Mouse (Mus musculus) forebrain, embryonic 15.5 days (tissue): ENCODE measurements around the gene A230072I06Rik. TPM values are rescaled to one million over a fixed set of nuclear protein-coding genes. Genes with fewer than 3 reads are reported as not detected.
A peak's percentile ranks its signal among the peaks of the same experiment; 100 is the strongest.

Experiments
- ATAC-seq: fragments of 200-750 bp; cut with Nextera tagmentation; replicated peaks from 2 replicates; pipeline ENCODE4 v1.8.0; 2017; ENCODE audit warnings: mild to moderate bottlenecking, moderate TSS enrichment, moderate library complexity
- H3K27ac ChIP-seq: fragments of 300-500 bp; sonication (generic); replicated peaks from 2 replicates; pipeline ENCODE4 v1.5.1; 2015; ENCODE audit warnings: mild to moderate bottlenecking, inconsistent platforms
- H3K27me3 ChIP-seq: fragments of 300-500 bp; sonication (generic); 2 replicates; pipeline ENCODE4 v1.6.1; 2015; ENCODE audit warnings: inconsistent platforms
- H3K36me3 ChIP-seq: fragments of 300-500 bp; sonication (generic); 2 replicates; pipeline ENCODE4 v1.6.1; 2015; ENCODE audit warnings: mild to moderate bottlenecking, inconsistent platforms
- H3K4me1 ChIP-seq: fragments of 300-500 bp; sonication (generic); 2 replicates; pipeline ENCODE4 v1.6.1; 2015; ENCODE audit warnings: inconsistent platforms
- H3K4me2 ChIP-seq: fragments of 300-500 bp; sonication (generic); replicated peaks from 2 replicates; pipeline ENCODE4 v1.6.1; 2015; ENCODE audit warnings: mild to moderate bottlenecking, inconsistent platforms
- H3K4me3 ChIP-seq: fragments of 300-500 bp; sonication (generic); 2 replicates; pipeline ENCODE4 v1.5.1; 2015; ENCODE audit warnings: mild to moderate bottlenecking, inconsistent platforms
- H3K9ac ChIP-seq: fragments of 300-500 bp; sonication (generic); replicated peaks from 2 replicates; pipeline ENCODE4 v1.6.1; 2015; ENCODE audit warnings: mild to moderate bottlenecking, inconsistent platforms
- H3K9me3 ChIP-seq: fragments of 300-500 bp; sonication (generic); 2 replicates; pipeline ENCODE4 v1.6.1; 2016; ENCODE audit warnings: inconsistent platforms
- WGBS: fragments of 180-500 bp; shearing (Covaris S2); methylation state at CpG from one replicate; pipeline ENCODE4 v1.1.7; 2015; ENCODE audit warnings: mixed read lengths; 5-methylcytosine and 5-hydroxymethylcytosine counted together
- polyA plus RNA-seq: library from polyadenylated mRNA; unstranded; fragments of >200 nt; fragmentation: Nextera tagmentation; extraction: Ambion mirVana; gene quantifications from 2 replicates; pipeline ENCODE4 v1.2.1, GENCODE M21; 2015

The A230072I06Rik gene
- polyA plus RNA-seq, 1 experiment from 2014 or later: 0.45 TPM

DNA sequence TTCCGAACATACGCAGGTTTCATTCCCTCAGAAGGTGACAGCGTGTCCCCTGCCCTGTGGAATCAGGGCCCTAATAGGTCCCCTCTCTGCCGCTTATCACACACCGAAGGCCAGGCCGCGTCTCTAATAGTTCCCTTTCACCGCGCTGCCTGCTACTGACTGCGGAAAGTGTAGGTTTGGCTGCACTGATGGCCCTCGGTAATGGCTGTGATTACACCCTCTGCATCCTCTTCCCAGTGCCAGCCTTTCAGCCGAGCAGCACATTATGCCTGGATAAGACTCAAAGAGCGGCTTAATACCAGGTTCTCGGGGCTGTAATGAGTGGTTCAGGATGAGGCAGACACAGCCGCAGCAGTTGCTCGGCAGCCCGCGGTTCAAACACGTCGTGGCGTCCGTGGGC is 3.5 kb downstream of the A230072I06Rik start:
- peak overlapping the region; percentile 49 for H3K27ac ChIP-seq
- no peaks in the 10 kb centered on the region for H3K9me3 ChIP-seq
- no peak overlapping the region for H3K9ac ChIP-seq
- H3K4me1 ChIP-seq: peaks cover 35% of the 10 kb centered on the region
- no peaks in the 10 kb centered on the region for H3K36me3 ChIP-seq
- H3K27me3 ChIP-seq: no peaks in the 10 kb centered on the region
- H3K4me3 ChIP-seq: no peak overlapping the region
- 41% methylated on average over 22 of the region's 22 CpGs for WGBS
- no peak overlapping the region for H3K4me2 ChIP-seq
- peak; percentile 68 for ATAC-seq

DNA sequence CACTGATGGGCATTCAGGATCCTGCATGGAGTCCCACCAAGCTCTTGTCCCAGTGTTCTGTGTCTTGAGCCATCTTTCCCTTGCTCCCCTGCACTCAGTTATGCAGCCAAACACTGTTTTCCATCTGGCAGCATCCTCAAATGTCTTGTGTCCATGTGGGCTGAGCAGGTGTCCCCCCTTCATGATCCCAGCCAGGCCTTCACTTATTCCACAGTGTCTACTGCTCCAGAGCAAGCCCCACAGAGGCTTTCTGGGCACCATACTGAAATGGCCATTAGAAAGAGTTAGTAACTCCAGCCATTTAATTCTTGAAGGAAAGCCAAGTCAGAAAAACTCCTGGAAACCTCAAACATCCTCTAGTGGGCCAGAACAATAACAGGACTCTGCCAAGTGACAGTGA is 11.9 kb downstream of the A230072I06Rik start:
- H3K4me2 ChIP-seq: no peak overlapping the region
- no peaks in the 10 kb centered on the region for H3K27me3 ChIP-seq
- no peak overlapping the region for H3K4me3 ChIP-seq
- no peak overlapping the region for H3K9ac ChIP-seq
- no peak for ATAC-seq
- 0 out of 2 replicates have a peak, but pooled peaks cover 6% of the 10 kb centered on the region for H3K4me1 ChIP-seq
- no peaks in the 10 kb centered on the region for H3K9me3 ChIP-seq
- H3K27ac ChIP-seq: no peak overlapping the region
- H3K36me3 ChIP-seq: no peaks in the 10 kb centered on the region

DNA sequence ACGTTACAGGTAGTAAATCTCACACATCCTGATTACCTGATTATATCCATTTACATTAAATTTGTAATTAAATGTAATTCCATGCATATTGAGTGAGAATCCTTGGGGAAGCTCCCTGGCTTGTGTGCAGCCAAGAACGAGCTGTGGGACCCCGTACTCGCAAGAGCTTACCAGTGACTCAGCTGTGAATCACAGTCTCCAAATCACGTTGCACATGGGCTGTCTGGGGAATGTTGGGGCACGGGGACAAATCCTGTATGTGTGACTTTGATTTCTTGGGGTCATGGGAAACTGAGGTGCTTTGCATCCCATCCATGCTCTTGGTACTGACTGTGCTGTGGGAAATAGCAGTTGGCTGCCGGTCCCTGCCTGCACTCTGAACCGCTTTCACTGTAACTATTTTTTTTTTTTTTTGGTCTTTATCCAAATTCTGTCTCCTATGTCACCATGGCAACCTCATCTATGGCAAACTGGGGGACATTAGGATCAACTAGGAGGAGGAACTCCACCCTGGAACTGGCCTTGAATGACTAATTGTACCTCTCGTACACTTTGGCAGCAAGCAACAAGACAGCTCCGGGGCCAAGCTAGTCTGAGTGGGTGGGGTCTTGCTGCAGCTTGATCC is 19.8 kb downstream of the A230072I06Rik start:
- peaks cover 34% of the 10 kb centered on the region for H3K4me1 ChIP-seq
- H3K4me3 ChIP-seq: no peak overlapping the region
- H3K27ac ChIP-seq: no peak overlapping the region
- peak; percentile 46; the same call in 1 of the 2 replicates for ATAC-seq
- 23% methylated on average over 10 of the region's 10 CpGs for WGBS
- H3K27me3 ChIP-seq: no peaks in the 10 kb centered on the region
- H3K36me3 ChIP-seq: no peaks in the 10 kb centered on the region
- H3K9ac ChIP-seq: no peak overlapping the region
- H3K9me3 ChIP-seq: no peaks in the 10 kb centered on the region
- no peak overlapping the region for H3K4me2 ChIP-seq

DNA sequence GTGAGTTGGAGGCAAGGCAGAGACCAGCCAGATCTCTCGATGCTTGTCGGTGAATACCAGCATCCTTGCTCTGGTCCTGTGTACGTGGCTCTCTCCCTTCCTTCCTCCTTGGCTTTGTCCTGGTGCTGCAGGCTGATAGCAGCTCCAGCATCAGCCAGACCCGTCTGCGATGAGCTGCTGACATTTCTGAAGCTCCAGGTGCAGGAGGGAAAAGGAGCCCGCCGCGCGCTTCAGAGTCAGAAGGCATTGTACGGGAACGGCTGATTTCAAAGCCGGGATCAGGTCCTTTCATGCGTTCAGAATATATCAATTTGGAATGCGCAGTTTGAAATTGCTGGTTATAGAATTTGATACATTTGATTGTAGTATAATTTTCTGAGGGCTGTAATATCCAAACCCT is 23.4 kb downstream of the A230072I06Rik start:
- H3K36me3 ChIP-seq: no peaks in the 10 kb centered on the region
- peak overlapping the region; percentile 46 for H3K27ac ChIP-seq
- peaks cover 28% of the 10 kb centered on the region for H3K4me1 ChIP-seq
- H3K9ac ChIP-seq: no peak overlapping the region
- no peak overlapping the region for H3K4me3 ChIP-seq
- no peaks in the 10 kb centered on the region for H3K9me3 ChIP-seq
- no peak overlapping the region for H3K4me2 ChIP-seq
- no peaks in the 10 kb centered on the region for H3K27me3 ChIP-seq
- no peak for ATAC-seq
- 44% methylated on average over 14 of the region's 14 CpGs for WGBS

DNA sequence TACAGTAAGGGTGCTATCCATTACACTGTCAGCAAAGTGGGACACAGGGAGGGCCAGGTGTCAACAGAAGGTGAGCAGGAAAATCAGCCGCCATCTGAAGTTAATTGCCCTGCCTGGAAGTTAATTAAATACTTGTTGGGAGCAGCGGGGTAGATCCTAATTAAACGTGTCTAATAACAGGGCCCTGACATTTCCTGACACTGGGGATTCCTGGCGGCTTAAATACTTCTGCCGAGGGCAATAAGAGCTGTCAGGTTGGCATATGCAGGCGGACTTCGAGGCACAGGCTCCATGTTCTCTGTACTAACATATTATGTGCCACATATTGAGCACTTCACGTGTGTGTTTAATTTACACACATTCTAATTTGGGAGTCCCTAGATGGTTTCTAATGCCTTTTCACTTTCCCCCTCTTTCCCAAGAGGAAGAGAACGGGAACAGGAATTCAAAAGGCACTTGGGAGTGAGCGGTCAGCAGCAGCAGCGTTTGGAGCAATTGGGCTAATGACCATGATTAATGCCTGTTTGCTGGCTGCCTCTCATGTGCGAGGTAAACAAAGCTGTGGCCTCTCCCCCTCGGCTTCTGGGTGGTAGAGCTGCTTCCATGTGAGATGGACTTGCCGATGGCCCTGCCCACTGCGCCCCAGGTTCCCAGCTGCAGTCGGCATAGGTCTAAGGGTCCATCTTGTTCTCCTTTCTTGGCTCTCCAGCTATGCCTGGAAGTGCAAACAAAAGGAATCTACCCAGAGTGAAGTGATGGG is 34.5 kb downstream of the A230072I06Rik start:
- Histone ChIP-seq H3K27me3 (no peaks in the 10 kb centered on the region; the same call in 1 of the 2 replicates), H3K4me1 (peaks cover 30% of the 10 kb centered on the region), H3K27ac (no peak overlapping the region), H3K4me3 (no peak overlapping the region), H3K4me2 (no peak overlapping the region), H3K9ac (no peak overlapping the region), H3K9me3 (no peaks in the 10 kb centered on the region), H3K36me3 (no peaks in the 10 kb centered on the region)
- ATAC-seq: no peak
- WGBS: 19% methylated on average over 16 of the region's 16 CpGs

DNA sequence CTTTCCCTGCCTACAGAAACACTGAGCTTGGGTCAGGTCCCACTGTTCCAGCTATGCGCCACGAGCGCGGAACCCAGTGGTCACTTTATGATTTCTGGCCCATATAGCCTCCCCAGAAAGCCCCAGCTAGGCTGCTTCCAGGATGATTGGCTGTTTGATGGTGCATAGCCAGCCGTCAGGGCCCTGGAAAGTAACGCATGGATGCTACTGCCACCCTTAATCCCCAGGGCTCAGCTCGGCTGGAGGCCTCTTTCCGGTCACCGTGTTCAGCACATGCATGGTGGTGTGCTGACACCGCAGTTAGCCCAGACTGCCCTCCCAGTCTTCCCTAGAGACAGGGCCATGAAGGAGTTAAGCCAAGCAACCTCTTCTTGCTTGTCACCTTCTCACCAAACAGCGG is 35.6 kb downstream of the A230072I06Rik start:
- Histone ChIP-seq H3K4me2 (no peak overlapping the region), H3K4me1 (peaks cover 33% of the 10 kb centered on the region), H3K36me3 (no peaks in the 10 kb centered on the region), H3K27ac (no peak overlapping the region), H3K27me3 (no peaks in the 10 kb centered on the region; the same call in 1 of the 2 replicates), H3K9me3 (no peaks in the 10 kb centered on the region), H3K4me3 (no peak overlapping the region), H3K9ac (no peak overlapping the region)
- no peak for ATAC-seq
- 51% methylated on average over 11 of the region's 11 CpGs for WGBS

DNA sequence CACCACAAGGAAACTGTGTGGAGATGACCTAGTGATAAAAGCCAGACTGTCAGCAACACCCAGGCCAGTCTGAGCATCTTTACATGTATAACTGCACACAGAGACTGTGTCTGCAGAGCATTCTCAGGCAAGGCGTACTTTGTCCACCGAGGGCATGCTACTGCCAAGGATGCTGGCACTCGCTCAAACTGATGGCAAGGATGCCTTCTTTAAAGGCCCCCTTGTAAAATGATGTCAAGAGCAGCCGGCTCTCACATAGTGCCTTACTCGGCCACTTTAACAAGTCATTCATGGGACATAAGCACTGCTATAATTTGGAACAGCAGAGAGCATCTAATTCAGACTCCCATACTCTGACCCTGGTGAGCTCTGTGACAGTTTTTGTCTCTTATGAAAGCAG is 36.6 kb downstream of the A230072I06Rik start:
- no peak overlapping the region for H3K4me3 ChIP-seq
- no peak for ATAC-seq
- no peak overlapping the region for H3K9ac ChIP-seq
- H3K36me3 ChIP-seq: no peaks in the 10 kb centered on the region
- H3K4me2 ChIP-seq: no peak overlapping the region
- H3K4me1 ChIP-seq: peaks cover 42% of the 10 kb centered on the region
- H3K9me3 ChIP-seq: no peaks in the 10 kb centered on the region
- 17% methylated on average over 5 of the region's 5 CpGs for WGBS
- no peaks in the 10 kb centered on the region; the same call in 1 of the 2 replicates for H3K27me3 ChIP-seq
- H3K27ac ChIP-seq: no peak overlapping the region

DNA sequence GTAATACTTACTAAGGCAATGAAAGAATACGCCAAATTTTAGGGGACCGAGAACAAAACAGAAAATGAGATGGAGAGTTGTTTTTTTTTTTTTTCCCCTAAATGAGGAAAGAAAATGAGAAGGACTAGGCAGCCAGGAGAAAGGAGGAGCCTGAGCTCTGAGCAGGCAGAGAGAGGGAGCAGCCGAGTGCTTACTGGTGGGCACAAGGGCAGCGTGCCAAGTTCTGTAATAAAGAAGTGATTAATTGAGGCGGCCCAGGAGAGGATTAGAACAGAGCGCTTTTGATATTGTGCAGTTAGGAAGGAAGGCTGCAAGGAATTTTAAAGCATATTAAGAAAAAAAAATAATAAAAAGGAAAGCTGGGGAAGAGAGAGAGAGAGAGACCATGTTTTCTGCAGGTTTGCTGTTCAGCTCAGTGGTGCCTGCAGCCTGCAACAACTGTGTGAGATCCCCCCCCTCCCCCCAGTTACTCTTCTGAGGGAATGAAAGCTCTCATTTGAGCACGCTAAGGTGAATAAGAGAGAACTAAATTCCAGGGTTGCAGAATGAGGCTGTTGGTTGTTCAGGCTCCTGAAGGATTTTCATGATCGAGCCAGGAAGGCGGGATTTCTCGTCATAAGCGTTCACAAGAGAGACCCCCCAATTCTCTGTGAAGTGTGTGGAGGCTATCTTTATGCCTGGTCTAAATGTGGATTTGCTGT is 41.3 kb downstream of the A230072I06Rik start:
- WGBS: 9% methylated on average over 11 of the region's 11 CpGs
- peaks cover 65% of the 10 kb centered on the region for H3K4me1 ChIP-seq
- H3K27me3 ChIP-seq: peaks cover 6% of the 10 kb centered on the region; the same call in 1 of the 2 replicates
- ATAC-seq: peak; percentile 82
- H3K4me2 ChIP-seq: peak overlapping the region; percentile 19; the same call in 1 of the 2 replicates
- no peaks in the 10 kb centered on the region for H3K9me3 ChIP-seq
- H3K36me3 ChIP-seq: no peaks in the 10 kb centered on the region
- H3K9ac ChIP-seq: no peak overlapping the region
- peak overlapping the region; percentile 77 for H3K27ac ChIP-seq
- H3K4me3 ChIP-seq: no peak overlapping the region

DNA sequence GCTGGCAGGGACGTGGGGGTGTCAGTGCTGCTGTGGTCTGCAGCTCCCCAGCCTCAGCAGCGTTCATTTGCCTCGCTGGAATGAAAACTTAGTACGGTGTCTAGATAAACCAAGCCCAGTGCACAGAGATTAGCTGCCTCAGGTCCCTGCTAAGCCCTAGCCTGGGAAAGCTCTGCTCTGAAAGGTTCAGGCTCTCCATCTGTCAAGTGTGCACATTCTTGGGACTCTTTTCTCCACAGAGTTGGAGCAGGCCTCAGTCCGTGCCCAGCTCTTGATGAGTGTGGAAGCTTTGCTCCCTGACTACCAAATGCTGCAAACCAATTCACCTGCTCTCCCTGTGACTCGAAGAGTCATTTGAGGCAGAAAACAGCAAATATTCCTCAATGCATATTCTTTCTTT is 43.5 kb downstream of the A230072I06Rik start:
- Histone ChIP-seq H3K4me1 (peaks cover 70% of the 10 kb centered on the region), H3K27ac (peak overlapping the region; percentile 86; the same call in 1 of the 2 replicates), H3K27me3 (0 out of 2 replicates have a peak, but pooled peaks cover 6% of the 10 kb centered on the region), H3K36me3 (no peaks in the 10 kb centered on the region), H3K4me2 (no peak overlapping the region), H3K4me3 (no peak overlapping the region), H3K9ac (no peak overlapping the region), H3K9me3 (no peaks in the 10 kb centered on the region)
- no peak for ATAC-seq
- 59% methylated on average over 6 of the region's 6 CpGs for WGBS

DNA sequence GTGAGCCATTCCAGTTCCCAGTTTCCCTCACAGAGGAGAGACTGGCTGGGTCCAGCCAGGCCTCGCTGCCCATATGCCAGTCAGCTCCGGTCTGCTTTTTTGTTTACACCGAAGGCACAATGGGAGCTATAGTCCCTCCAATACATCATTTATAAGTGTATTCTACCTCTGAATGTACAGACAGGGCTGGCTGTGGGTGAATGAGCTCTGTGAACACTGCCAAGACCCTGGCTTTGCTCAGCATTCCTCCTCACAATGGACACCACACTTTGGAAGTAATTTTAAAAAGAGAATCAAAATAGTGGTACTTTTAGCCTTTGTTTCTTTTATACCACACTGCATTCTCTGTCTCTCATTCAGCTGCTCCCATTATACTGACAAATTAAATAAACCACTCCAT is 44.6 kb downstream of the A230072I06Rik start:
- no peak overlapping the region; the same call in 1 of the 2 replicates for H3K9ac ChIP-seq
- H3K4me3 ChIP-seq: 0 out of 2 replicates have a peak overlapping the region, but pooled peaks have one; percentile 20
- no peaks in the 10 kb centered on the region for H3K36me3 ChIP-seq
- peaks cover 82% of the 10 kb centered on the region for H3K4me1 ChIP-seq
- H3K27ac ChIP-seq: peak overlapping the region; percentile 86; the same call in 1 of the 2 replicates
- H3K9me3 ChIP-seq: no peaks in the 10 kb centered on the region
- H3K4me2 ChIP-seq: no peak overlapping the region
- 7% methylated on average over 3 of the region's 3 CpGs for WGBS
- ATAC-seq: peak; percentile 42
- 0 out of 2 replicates have a peak, but pooled peaks cover 6% of the 10 kb centered on the region for H3K27me3 ChIP-seq

DNA sequence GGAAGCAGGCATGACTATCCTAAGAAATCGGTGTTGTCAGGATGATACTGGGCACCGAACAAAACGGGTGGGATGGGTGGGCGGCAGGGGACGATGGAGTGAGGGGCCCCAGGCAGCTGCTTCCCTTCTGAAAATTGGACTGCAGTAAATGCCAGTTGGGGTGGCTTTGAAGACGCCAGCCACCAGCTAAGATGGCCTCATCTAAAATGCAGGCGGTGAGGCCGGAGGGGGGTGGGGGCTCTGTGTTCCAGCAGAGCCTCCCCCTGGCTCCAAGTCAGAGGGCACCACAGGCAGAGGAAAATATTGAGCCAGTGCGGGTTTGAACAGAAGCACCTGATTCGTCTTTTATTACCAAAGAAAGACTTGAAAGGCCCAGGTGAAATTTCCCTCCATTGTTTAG is 45.9 kb downstream of the A230072I06Rik start:
- Histone ChIP-seq H3K4me1 (peaks cover 81% of the 10 kb centered on the region), H3K4me3 (peak overlapping the region; percentile 20), H3K9me3 (no peaks in the 10 kb centered on the region), H3K4me2 (peak overlapping the region; percentile 33), H3K27ac (peak overlapping the region; percentile 86), H3K36me3 (no peaks in the 10 kb centered on the region), H3K9ac (peak overlapping the region; percentile 37), H3K27me3 (0 out of 2 replicates have a peak, but pooled peaks cover 6% of the 10 kb centered on the region)
- ATAC-seq: no peak
- WGBS: 9% methylated on average over 10 of the region's 10 CpGs
